Mouse (Mus musculus) lung, embryonic 16.5 days (tissue): ENCODE data around the gene Snx13. TPM values are rescaled to one million over a fixed set of nuclear protein-coding genes. Genes with fewer than 3 reads are reported as not detected.

Experiments used
- ATAC-seq: fragments of 200-750 bp; cut with Nextera tagmentation; 2 replicates; pipeline ENCODE4 v1.8.0; 2017; ENCODE audit warnings: low read depth, mild to moderate bottlenecking, moderate library complexity
- H3K27ac ChIP-seq: fragments of 300-500 bp; sonication (generic); 2 replicates; pipeline ENCODE4 v1.5.1; 2014; ENCODE audit warnings: mild to moderate bottlenecking, control low read depth, low read length
- H3K27me3 ChIP-seq: fragments of 300-500 bp; sonication (generic); 2 replicates; pipeline ENCODE4 v1.6.1; 2014; ENCODE audit warnings: low read depth, low read length, mixed read lengths; ENCODE audit not compliant: control insufficient read depth, insufficient read depth
- H3K36me3 ChIP-seq: fragments of 300-500 bp; sonication (generic); 2 replicates; pipeline ENCODE4 v1.6.1; 2014; ENCODE audit warnings: low read length; ENCODE audit not compliant: control insufficient read depth, insufficient read depth
- H3K4me1 ChIP-seq: fragments of 300-500 bp; sonication (generic); replicated peaks from 2 replicates; pipeline ENCODE4 v1.6.1; 2014; ENCODE audit warnings: low read length, mixed read lengths; ENCODE audit not compliant: control insufficient read depth, insufficient read depth
- H3K4me2 ChIP-seq: fragments of 300-500 bp; sonication (generic); 2 replicates; pipeline ENCODE4 v1.6.1; 2014; ENCODE audit warnings: low read depth, low read length, control low read depth
- H3K4me3 ChIP-seq: fragments of 300-500 bp; sonication (generic); 2 replicates; pipeline ENCODE4 v1.5.1; 2014; ENCODE audit warnings: mild to moderate bottlenecking, low read length, control low read depth
- H3K9ac ChIP-seq: fragments of 300-500 bp; sonication (generic); 2 replicates; pipeline ENCODE4 v1.6.1; 2014; ENCODE audit warnings: low read length, control low read depth
- H3K9me3 ChIP-seq: fragments of 300-500 bp; sonication (generic); 2 replicates; pipeline ENCODE4 v1.6.1; 2016; ENCODE audit warnings: low read length; ENCODE audit not compliant: control insufficient read depth
- WGBS: fragments of 180-500 bp; shearing (Covaris S2); extraction: QIAGEN DNeasy Blood & Tissue Kit; methylation state at CpG from one replicate; pipeline ENCODE4 v1.1.7; 2014; 5-methylcytosine and 5-hydroxymethylcytosine counted together
- polyA plus RNA-seq: library from polyadenylated mRNA; unstranded; fragments of >200 nt; fragmentation: Nextera tagmentation; extraction: Ambion mirVana; gene quantifications from 2 replicates; pipeline ENCODE4 v1.2.1, GENCODE M21; 2015

Snx13 gene
- polyA plus RNA-seq, 1 experiment from 2014 or later, result 29.0 TPM

- H3K27me3 ChIP-seq, result no peaks in the 10 kb centered on the region
- no peak overlapping the region for H3K4me3 ChIP-seq
- 78% methylated on average over 8 of the region's 8 CpGs for WGBS
- H3K4me1 ChIP-seq, result 0 out of 2 replicates have a peak, but pooled peaks cover 5% of the 10 kb centered on the region
- no peak overlapping the region for H3K9ac ChIP-seq
- H3K27ac ChIP-seq, result no peak overlapping the region
- no peaks in the 10 kb centered on the region for H3K9me3 ChIP-seq
- H3K4me2 ChIP-seq, result no peak overlapping the region
- ATAC-seq, result no peak
- H3K36me3 ChIP-seq, result no peaks in the 10 kb centered on the region
These were observed 5.0 kb upstream of the Snx13 start for GRCm38 (mm10) chr12:35041964-35042363.

- Histone ChIP-seq H3K4me3 (peak overlapping the region; percentile 95), H3K27ac (peak overlapping the region; percentile 97), H3K36me3 (no peaks in the 10 kb centered on the region), H3K9ac (peak overlapping the region; percentile 95), H3K27me3 (no peaks in the 10 kb centered on the region), H3K4me1 (peaks cover 13% of the 10 kb centered on the region), H3K9me3 (no peaks in the 10 kb centered on the region), H3K4me2 (peak overlapping the region; percentile 66)
- under 1% methylated on average over 36 of the region's 36 CpGs for WGBS
- peak; percentile 82 for ATAC-seq
These were observed 532 bp upstream of the Snx13 start for GRCm38 (mm10) chr12:35046310-35046998.

- Histone ChIP-seq H3K9ac (peak overlapping the region; percentile 95), H3K4me3 (peak overlapping the region; percentile 95), H3K36me3 (no peaks in the 10 kb centered on the region), H3K27me3 (no peaks in the 10 kb centered on the region), H3K4me1 (peaks cover 13% of the 10 kb centered on the region), H3K9me3 (no peaks in the 10 kb centered on the region), H3K4me2 (peak overlapping the region; percentile 78), H3K27ac (peak overlapping the region; percentile 97)
- WGBS, result under 1% methylated on average over 51 of the region's 65 CpGs
- ATAC-seq, result peak; percentile 75
These were observed 587 bp downstream of the Snx13 start for GRCm38 (mm10) chr12:35047320-35048225.

GRCm38 (mm10) chr12:35048891-35049290 is 1.9 kb downstream of the Snx13 start:
- Histone ChIP-seq H3K27me3 (no peaks in the 10 kb centered on the region), H3K36me3 (no peaks in the 10 kb centered on the region), H3K4me1 (peaks cover 15% of the 10 kb centered on the region), H3K9me3 (no peaks in the 10 kb centered on the region), H3K4me3 (no peak overlapping the region), H3K27ac (no peak overlapping the region), H3K9ac (no peak overlapping the region), H3K4me2 (no peak overlapping the region)
- no peak for ATAC-seq
- 29% methylated on average over 3 of the region's 3 CpGs for WGBS

GRCm38 (mm10) chr12:35050501-35050900 is 3.5 kb downstream of the Snx13 start:
- 63% methylated on average over 3 of the region's 3 CpGs for WGBS
- Histone ChIP-seq H3K27ac (no peak overlapping the region), H3K9me3 (no peaks in the 10 kb centered on the region), H3K4me3 (no peak overlapping the region), H3K36me3 (no peaks in the 10 kb centered on the region), H3K4me2 (no peak overlapping the region), H3K27me3 (no peaks in the 10 kb centered on the region), H3K4me1 (peaks cover 19% of the 10 kb centered on the region), H3K9ac (no peak overlapping the region)
- no peak for ATAC-seq

- H3K4me1 ChIP-seq, result peaks cover 19% of the 10 kb centered on the region
- no peak overlapping the region for H3K9ac ChIP-seq
- no peak for ATAC-seq
- no peak overlapping the region for H3K4me2 ChIP-seq
- peak overlapping the region; percentile 40 for H3K27ac ChIP-seq
- no peak overlapping the region for H3K4me3 ChIP-seq
- 46% methylated on average over 7 of the region's 7 CpGs for WGBS
- no peaks in the 10 kb centered on the region for H3K27me3 ChIP-seq
- H3K9me3 ChIP-seq, result no peaks in the 10 kb centered on the region
- H3K36me3 ChIP-seq, result no peaks in the 10 kb centered on the region
These were observed 4.2 kb downstream of the Snx13 start for GRCm38 (mm10) chr12:35050964-35051758.

- Histone ChIP-seq H3K27ac (no peak overlapping the region), H3K27me3 (no peaks in the 10 kb centered on the region), H3K4me3 (no peak overlapping the region), H3K9ac (no peak overlapping the region), H3K4me1 (peaks cover 10% of the 10 kb centered on the region; the same call in 1 of the 2 replicates), H3K4me2 (no peak overlapping the region), H3K9me3 (no peaks in the 10 kb centered on the region), H3K36me3 (no peaks in the 10 kb centered on the region)
- WGBS, result 72% methylated on average over 6 of the region's 6 CpGs
- no peak for ATAC-seq
These were observed 7.4 kb downstream of the Snx13 start for GRCm38 (mm10) chr12:35054420-35054819.

- Histone ChIP-seq H3K27ac (peak overlapping the region; percentile 18), H3K9ac (no peak overlapping the region), H3K27me3 (no peaks in the 10 kb centered on the region), H3K36me3 (no peaks in the 10 kb centered on the region), H3K4me2 (no peak overlapping the region), H3K4me3 (no peak overlapping the region), H3K4me1 (peaks cover 10% of the 10 kb centered on the region; the same call in 1 of the 2 replicates), H3K9me3 (no peaks in the 10 kb centered on the region)
- 0 out of 2 replicates have a peak, but pooled peaks have one; percentile 45 for ATAC-seq
- 63% methylated on average over 7 of the region's 7 CpGs for WGBS
These were observed 8.4 kb downstream of the Snx13 start for GRCm38 (mm10) chr12:35055114-35056095.
